11 mouse cellular contexts compared by ENCODE assay signal in the genomic region with DNA sequence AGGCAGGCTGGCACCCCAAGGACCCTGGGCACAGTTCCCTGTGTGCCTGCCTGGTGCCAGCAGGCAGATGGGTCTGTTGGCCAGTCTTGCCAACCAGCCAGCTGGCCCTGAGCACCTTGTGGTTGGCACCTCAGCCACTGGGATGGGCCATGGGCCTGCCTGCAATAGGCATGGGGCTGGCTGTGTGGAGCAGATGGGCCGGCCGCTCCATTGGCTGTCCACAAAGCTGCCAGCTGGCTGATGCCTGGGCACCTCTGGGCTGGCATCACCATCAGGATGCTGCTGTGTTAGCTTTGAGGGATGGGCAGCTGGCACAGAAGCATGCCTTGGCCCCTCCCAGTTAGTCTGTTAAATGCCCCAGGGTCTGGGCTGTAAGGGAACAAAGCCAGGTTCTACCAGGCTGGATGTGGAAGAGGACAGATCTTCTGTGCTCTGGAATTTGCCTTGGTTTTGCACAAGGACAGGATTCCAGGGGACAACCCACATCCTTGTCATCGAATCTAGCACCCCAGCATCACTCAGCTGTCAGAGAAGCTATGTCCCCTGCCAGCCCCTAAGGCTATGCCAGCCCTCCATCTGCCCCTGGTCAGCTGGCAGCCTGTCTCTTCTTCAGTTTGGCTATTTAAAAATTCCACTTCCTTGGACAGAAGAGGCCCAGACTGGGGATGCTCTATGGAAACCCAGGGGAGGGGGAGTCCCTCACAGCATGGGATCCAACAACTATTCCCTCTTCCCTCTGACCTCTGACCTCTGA.
DNase-seq lines count a peak whose midpoint lies in the region; ATAC-seq and TF ChIP-seq lines count a peak whose summit lies in the region.
"Had no signal": no experiment of that assay in that cellular context is flagged by ENCODE, and none has a peak within 500 bp of the region (broad histone marks: within the 10 kb centered on the region; RNA-seq: fewer than 3 reads in every experiment).

No protein-coding gene starts in this region.

- no peak for TF ChIP-seq POLR2A in myocyte (IDR thresholded peaks at IDR 0.05; ENCODE audit: insufficient read length, low read depth)

- no peak overlapping the region for H3K4me3 ChIP-seq in layer of hippocampus, adult 2 months
- no peak overlapping the region for H3K4me3 ChIP-seq in myocyte
- H3K4me3 ChIP-seq: erythroblast, embryonic 14.5 days; lung, embryonic 15.5 days had no signal

- intact Hi-C loops in left cerebral cortex, postnatal 25 days (cut with DNase I), result no loop called here

- TF ChIP-seq CTCF in layer of hippocampus, adult 2 months (conservative IDR thresholded peaks at IDR 0.05), result no peak

- ATAC-seq in erythroblast, adult 5-6 weeks (replicated peaks; ENCODE audit: low FRiP score, poor library complexity, severe bottlenecking), result no peak
- ATAC-seq: Patski had no signal

- H3K79me2 ChIP-seq in myocyte (ENCODE audit: control insufficient read depth, insufficient read depth), result no peaks in the 10 kb centered on the region

- no peak overlapping the region for H3ac ChIP-seq in myocyte (ENCODE audit: control insufficient read depth, insufficient read length)

- no peaks in the 10 kb centered on the region for H3K36me3 ChIP-seq in myocyte (ENCODE audit: control insufficient read depth, insufficient read depth)
- H3K36me3 ChIP-seq: lung, embryonic 15.5 days had no signal

- H3K27ac ChIP-seq in layer of hippocampus, adult 2 months, result no peak overlapping the region
- H3K27ac ChIP-seq: lung, embryonic 15.5 days had no signal

- peak; percentile 9 for DNase-seq in adrenal gland, postnatal 10 days
- no peak for DNase-seq in adrenal gland, adult 8-10 months
- DNase-seq in layer of hippocampus, postnatal 14 days (ENCODE audit: low spot score in 2 of 2), result peak; percentile 64 to 75
- DNase-seq in layer of hippocampus, adult 2 months (ENCODE audit: low spot score in 2 of 2), result no peak
- peak; percentile 1 for DNase-seq in fibroblast of lung, adult 2 months (ENCODE audit: low read depth)
- no peak for DNase-seq in left cerebral cortex, postnatal 25 days (ENCODE audit: low spot score in 2 of 2)

- H3K27me3 ChIP-seq in myocyte (ENCODE audit: control insufficient read depth, insufficient read depth, insufficient read length), result peaks cover 39% of the 10 kb centered on the region
- H3K27me3 ChIP-seq: lung, embryonic 15.5 days; Patski had no signal

- H3K4me2 ChIP-seq in myocyte (ENCODE audit: low read depth), result no peak overlapping the region
- H3K4me2 ChIP-seq: lung, embryonic 15.5 days had no signal

TF ChIP-seq in myocyte, 11 proteins besides CTCF, POLR2A, EP300 and RAD21:
- TF ChIP-seq MYOG (IDR thresholded peaks at IDR 0.05; ENCODE audit: control insufficient read depth in 1 of 3, insufficient read depth in 1 of 3, insufficient read length in 2 of 3, low read depth in 2 of 3) (peak; percentile 55 to 95 (median 85)), USF1 (IDR thresholded peaks at IDR 0.05; ENCODE audit: low read depth) (no peak), MYOD1 (IDR thresholded peaks at IDR 0.05; ENCODE audit: control insufficient read depth in 1 of 3, insufficient read length in 2 of 3, low read depth in 2 of 3) (peak in 2 of 3 experiments; percentile 34 to 71), TCF3 (IDR thresholded peaks at IDR 0.05; ENCODE audit: insufficient read length, low read depth) (no peak), POLR2AphosphoS2 (IDR thresholded peaks at IDR 0.05; ENCODE audit: insufficient read length, low read depth) (no peak), SRF (IDR thresholded peaks at IDR 0.05; ENCODE audit: control insufficient read depth, insufficient read length, low read depth) (no peak), REST (IDR thresholded peaks at IDR 0.05; ENCODE audit: insufficient read depth, insufficient read length) (no peak), E2F4 (IDR thresholded peaks at IDR 0.05; ENCODE audit: insufficient read depth) (no peak), MAX (IDR thresholded peaks at IDR 0.05; ENCODE audit: low read depth) (no peak), CEBPB (IDR thresholded peaks at IDR 0.05; ENCODE audit: insufficient read depth, poor library complexity, severe bottlenecking) (no peak), TCF12 (IDR thresholded peaks at IDR 0.05; ENCODE audit: insufficient read depth, poor library complexity, severe bottlenecking) (no peak)
TF ChIP-seq in myocyte: peak in this region for 2.

Comparison
In these comparisons a context has a peak if more than half of its experiments do, and no peak if none do; other contexts are left out.
1. DNase-seq: peak in adrenal gland, postnatal 10 days (single experiment), layer of hippocampus, postnatal 14 days (2 of 2) and fibroblast of lung, adult 2 months (single experiment); none in adrenal gland, adult 8-10 months (single experiment), layer of hippocampus, adult 2 months (0 of 2) and left cerebral cortex, postnatal 25 days (0 of 2).